Mouse (Mus musculus) CH12.LX (cell line): ENCODE measurements around the gene Opcml. TPM values are rescaled to one million over a fixed set of nuclear protein-coding genes. Genes with fewer than 3 reads are reported as not detected.

ENCODE experiments used
- DNase-seq: peaks from one replicate; pipeline ENCODE4 v3.0.0-alpha.2; 2013; ENCODE audit errors: extremely low read depth
- H3K27ac ChIP-seq: 2 replicates; pipeline ENCODE4 v1.5.1; 2012; ENCODE audit warnings: low read depth, mild to moderate bottlenecking, control low read depth, moderate library complexity; ENCODE audit not compliant: insufficient read depth
- H3K27me3 ChIP-seq: replicated peaks from 2 replicates; pipeline ENCODE3; 2012; ENCODE audit warnings: inconsistent platforms
- H3K36me3 ChIP-seq, 2 experiments: replicated peaks in 1 of 2; 2 replicates each; pipeline versions ENCODE3 to v1.6.1; 2012; ENCODE audit warnings: inconsistent platforms in 1 of 2, low read length in 1 of 2, mild to moderate bottlenecking in 1 of 2, mixed read lengths in 1 of 2, moderate library complexity in 1 of 2; ENCODE audit not compliant: control insufficient read depth in 1 of 2, insufficient read depth in 1 of 2
- H3K4me1 ChIP-seq, 2 experiments: 2 replicates each; pipeline ENCODE4 v1.6.1; 2012; ENCODE audit warnings: inconsistent platforms in 1 of 2, moderate library complexity in 1 of 2; ENCODE audit not compliant: insufficient read depth in 2 of 2, control insufficient read depth in 1 of 2
- H3K4me2 ChIP-seq: 2 replicates; pipeline ENCODE4 v1.6.1; 2012; ENCODE audit warnings: low read depth, mild to moderate bottlenecking, control low read depth; ENCODE audit not compliant: poor library complexity, insufficient read depth, severe bottlenecking
- H3K4me3 ChIP-seq, 3 experiments: fragments of 150-350 bp in 1 of 3; sonication (generic) in 1 of 3; replicated peaks in 1 of 3; 2 replicates each; pipeline versions ENCODE3 to v1.5.1; 2011 to 2012; ENCODE audit warnings: low read depth in 2 of 3, low read length in 2 of 3, mild to moderate bottlenecking in 2 of 3, moderate library complexity in 2 of 3, control low read depth in 1 of 3, improper control_type of control experiment in 1 of 3, inconsistent platforms in 1 of 3, mixed read lengths in 1 of 3; ENCODE audit not compliant: poor library complexity in 1 of 3
- H3K79me2 ChIP-seq: replicated peaks from 2 replicates; pipeline ENCODE4 v1.6.1; 2012; ENCODE audit warnings: mild to moderate bottlenecking, moderate library complexity; ENCODE audit not compliant: control insufficient read depth, poor library complexity, insufficient read depth, severe bottlenecking; ENCODE audit errors: extremely low read depth
- H3K9ac ChIP-seq: 2 replicates; pipeline ENCODE4 v1.6.1; 2012; ENCODE audit warnings: low read depth, mild to moderate bottlenecking, control low read depth, moderate library complexity; ENCODE audit not compliant: insufficient read depth
- H3K9me3 ChIP-seq: replicated peaks from 2 replicates; pipeline ENCODE3; 2012; ENCODE audit warnings: low read length, inconsistent platforms, mixed read lengths
- CHD2 ChIP-seq: IDR thresholded peaks from 2 replicates; pipeline ENCODE4 v1.6.1; 2011; ENCODE audit warnings: low read length, improper control_type of control experiment
- CTCF ChIP-seq, 2 experiments: IDR thresholded peaks in 1 of 2; conservative IDR thresholded peaks in 1 of 2; 2 replicates each; pipeline ENCODE4 v1.5.1; 2011 to 2012; ENCODE audit warnings: low read depth in 2 of 2, low read length in 2 of 2, improper control_type of control experiment in 1 of 2, inconsistent platforms in 1 of 2, mild to moderate bottlenecking in 1 of 2, moderate library complexity in 1 of 2
- E2F4 ChIP-seq: IDR thresholded peaks from 2 replicates; pipeline ENCODE4 v1.6.1; 2011; ENCODE audit warnings: low read depth, low read length, improper control_type of control experiment; ENCODE audit not compliant: insufficient replicate concordance
- EP300 ChIP-seq: IDR thresholded peaks from 2 replicates; pipeline ENCODE4 v1.6.1; 2011; ENCODE audit warnings: low read length, improper control_type of control experiment
- HCFC1 ChIP-seq: IDR thresholded peaks from 2 replicates; pipeline ENCODE4 v1.6.1; 2012; ENCODE audit warnings: low read depth, mild to moderate bottlenecking, inconsistent platforms, low read length, improper control_type of control experiment
- IRF4 ChIP-seq: IDR thresholded peaks from 2 replicates; pipeline ENCODE4 v1.6.1; 2014; ENCODE audit warnings: low read depth, mild to moderate bottlenecking, inconsistent platforms, low read length, improper control_type of control experiment
- JUN ChIP-seq: IDR thresholded peaks from 2 replicates; pipeline ENCODE4 v1.6.1; 2011; ENCODE audit warnings: low read depth, mild to moderate bottlenecking, low read length, improper control_type of control experiment, moderate library complexity; ENCODE audit not compliant: insufficient read depth
- JUND ChIP-seq: conservative IDR thresholded peaks from 2 replicates; pipeline ENCODE4 v1.6.1; 2011; ENCODE audit warnings: low read depth, low read length, improper control_type of control experiment
- KAT2A ChIP-seq: IDR thresholded peaks from 2 replicates; pipeline ENCODE4 v1.6.1; 2012; ENCODE audit warnings: low read length, improper control_type of control experiment, inconsistent platforms; ENCODE audit not compliant: insufficient replicate concordance
- MAX ChIP-seq: IDR thresholded peaks from 2 replicates; pipeline ENCODE4 v1.6.1; 2011; ENCODE audit warnings: low read length, improper control_type of control experiment
- PAX5 ChIP-seq: IDR thresholded peaks from 2 replicates; pipeline ENCODE4 v1.6.1; 2012; ENCODE audit warnings: low read length, inconsistent platforms, mixed read lengths
- POLR2AphosphoS2 ChIP-seq: IDR thresholded peaks from 2 replicates; pipeline ENCODE4 v1.6.1; 2011; ENCODE audit warnings: low read depth, low read length, improper control_type of control experiment
- SIN3A ChIP-seq: IDR thresholded peaks from 2 replicates; pipeline ENCODE4 v1.6.1; 2012; ENCODE audit warnings: low read length, improper control_type of control experiment, inconsistent platforms
- SMC3 ChIP-seq: IDR thresholded peaks from 2 replicates; pipeline ENCODE4 v1.6.1; 2011; ENCODE audit warnings: low read depth, low read length, improper control_type of control experiment
- USF1 ChIP-seq: IDR thresholded peaks from 2 replicates; pipeline ENCODE4 v1.6.1; 2014; ENCODE audit warnings: low read depth, mild to moderate bottlenecking, inconsistent platforms, low read length, improper control_type of control experiment
- USF2 ChIP-seq: conservative IDR thresholded peaks from 2 replicates; pipeline ENCODE4 v1.6.1; 2011; ENCODE audit warnings: low read depth, low read length, improper control_type of control experiment
- ZMIZ1 ChIP-seq: IDR thresholded peaks from 2 replicates; pipeline ENCODE4 v1.6.1; 2012; ENCODE audit warnings: low read depth, mild to moderate bottlenecking, inconsistent platforms, low read length, improper control_type of control experiment
- ZNF384 ChIP-seq: IDR thresholded peaks from 2 replicates; pipeline ENCODE4 v1.6.1; 2012; ENCODE audit warnings: low read depth, low read length, improper control_type of control experiment, inconsistent platforms
- dilution Hi-C: fragments of 300-500 bp; cut with MboI; formaldehyde crosslinking; loops from 2 replicates; pipeline ENCODE4 v1.14.3; 2020; ENCODE audit warnings: low sequenced_read_pairs; ENCODE audit not compliant: extremely low pct_unique_long_range_greater_than_20kb, extremely low pct_ligation_motif_present
- in situ Hi-C: fragments of 300-500 bp; cut with MboI; formaldehyde crosslinking; loops from 3 replicates; pipeline ENCODE4 v1.14.3; 2019; ENCODE audit warnings: low sequenced_read_pairs, low pct_ligation_motif_present, low pct_unique_long_range_greater_than_20kb, mixed read lengths
- polyA plus RNA-seq: library from polyadenylated mRNA; unstranded; fragments of >175 nt; gene quantifications from 2 replicates; pipeline ENCODE4 v1.2.1, GENCODE M21; 2012; ENCODE audit warnings: low read depth; ENCODE audit not compliant: insufficient read length
- total RNA-seq, 2 experiments: library from RNA; depleted of rRNA; stranded (reverse); fragments of 300-350 nt in 1 of 2; fragments of >200 nt in 1 of 2; gene quantifications; 2 replicates each; pipeline ENCODE4 v1.2.3; 2012 to 2014

Opcml gene
- total and polyA plus RNA-seq, 3 experiments, result 0.34 to 0.60 TPM; not detected in 1

DNA sequence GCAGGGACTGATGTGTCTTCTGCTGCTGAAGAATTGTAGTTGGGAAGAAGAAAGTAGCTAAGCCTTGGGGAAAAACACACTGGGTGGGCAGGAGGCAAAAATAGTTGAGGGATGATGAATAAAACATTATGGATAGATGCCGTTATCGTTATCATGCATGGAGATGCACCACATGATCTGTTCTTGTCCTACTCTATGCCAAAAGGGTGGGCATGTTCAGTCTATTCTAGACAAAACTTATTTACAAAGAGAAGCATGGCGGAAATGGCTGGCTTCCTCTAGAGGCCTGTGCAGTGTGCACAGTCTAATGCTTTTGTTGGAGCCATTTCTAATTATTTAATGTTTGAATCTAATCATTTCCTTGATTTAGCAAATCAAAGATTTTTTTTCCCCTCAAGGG lies 293.2 kb downstream of the Opcml start:
- H3K4me1 ChIP-seq, result peaks cover 0 to 5% of the 10 kb centered on the region in 2 experiments; a peak in 2 of 4 replicates
- TF ChIP-seq ZNF384 (no peak), CTCF (conservative IDR thresholded peaks at IDR 0.05 in 1 of 2, IDR thresholded peaks at IDR 0.05 in 1 of 2; ENCODE audit: low read depth in 2 of 2, low read length in 2 of 2) (no peak), SMC3 (no peak), E2F4 (no peak), PAX5 (no peak), ZMIZ1 (no peak)
- H3K27me3 ChIP-seq, result no peaks in the 10 kb centered on the region
- no peaks in the 10 kb centered on the region for H3K36me3 ChIP-seq
- H3K4me2 ChIP-seq, result no peak overlapping the region
- in situ Hi-C loops, result no loop called here
- H3K4me3 ChIP-seq, result no peak overlapping the region
- dilution Hi-C loops, result no loop called here
- H3K9ac ChIP-seq, result no peak overlapping the region
- no peaks in the 10 kb centered on the region for H3K79me2 ChIP-seq
- peaks cover 25% of the 10 kb centered on the region for H3K9me3 ChIP-seq
- H3K27ac ChIP-seq, result no peak overlapping the region
- DNase-seq, result no peak

- Histone ChIP-seq H3K4me3 (no peak overlapping the region), H3K27me3 (no peaks in the 10 kb centered on the region), H3K4me2 (no peak overlapping the region), H3K9me3 (peaks cover 25% of the 10 kb centered on the region), H3K4me1 (peaks cover 0 to 5% of the 10 kb centered on the region in 2 experiments; a peak in 2 of 4 replicates), H3K79me2 (no peaks in the 10 kb centered on the region), H3K36me3 (no peaks in the 10 kb centered on the region)
- in situ Hi-C loops (no loop called here), dilution Hi-C loops (no loop called here)
- DNase-seq, result no peak
- TF ChIP-seq CTCF (conservative IDR thresholded peaks at IDR 0.05 in 1 of 2, IDR thresholded peaks at IDR 0.05 in 1 of 2; ENCODE audit: low read depth in 2 of 2, low read length in 2 of 2) (no peak), CHD2 (no peak), KAT2A (no peak), JUN (no peak), IRF4 (no peak), USF2 (no peak), JUND (no peak), POLR2AphosphoS2 (no peak), SIN3A (no peak), EP300 (no peak), HCFC1 (no peak), USF1 (no peak), MAX (no peak)
- TF ChIP-seq, all 38 proteins: peak for 0
- H3K9ac ChIP-seq, result no peak overlapping the region
- H3K27ac ChIP-seq, result no peak overlapping the region
Observed at GRCm38 (mm10) chr9:28084273-28084726, 293.7 kb downstream of the Opcml start.
